Mouse (Mus musculus) intestine, embryonic 15.5 days (tissue): ENCODE measurements at regions not wholly inside any gene's neighbourhood (a gene's known extent, or its start where the extent isn't known, plus 50 kb on each side); places are given as distances from the start of the nearest gene placed in this dataset.
"Not testable (repeated sequence)": the region's sequence is repeated elsewhere in the genome, so short reads cannot be mapped to it uniquely, and the experiment has no call there.

Source experiments
- ATAC-seq: fragments of 200-750 bp; cut with Nextera tagmentation; 2 replicates; pipeline ENCODE4 v1.8.0; 2017; ENCODE audit warnings: moderate TSS enrichment, moderate library complexity
- H3K27ac ChIP-seq: fragments of 300-500 bp; sonication (generic); 2 replicates; pipeline ENCODE4 v1.5.1; 2015; ENCODE audit warnings: mild to moderate bottlenecking, inconsistent platforms
- H3K27me3 ChIP-seq: fragments of 300-500 bp; sonication (generic); replicated peaks from 2 replicates; pipeline ENCODE4 v1.6.1; 2015; ENCODE audit warnings: inconsistent platforms
- H3K36me3 ChIP-seq: fragments of 300-500 bp; sonication (generic); 2 replicates; pipeline ENCODE4 v1.6.1; 2015; ENCODE audit warnings: inconsistent platforms
- H3K4me1 ChIP-seq: fragments of 300-500 bp; sonication (generic); replicated peaks from 2 replicates; pipeline ENCODE4 v1.6.1; 2015; ENCODE audit warnings: inconsistent platforms
- H3K4me2 ChIP-seq: fragments of 300-500 bp; sonication (generic); replicated peaks from 2 replicates; pipeline ENCODE4 v1.6.1; 2015; ENCODE audit warnings: mild to moderate bottlenecking, inconsistent platforms
- H3K4me3 ChIP-seq: fragments of 300-500 bp; sonication (generic); replicated peaks from 2 replicates; pipeline ENCODE4 v1.5.1; 2015; ENCODE audit warnings: inconsistent platforms
- H3K9ac ChIP-seq: fragments of 300-500 bp; sonication (generic); 2 replicates; pipeline ENCODE4 v1.6.1; 2015; ENCODE audit warnings: inconsistent platforms
- H3K9me3 ChIP-seq: fragments of 300-500 bp; sonication (generic); 2 replicates; pipeline ENCODE4 v1.6.1; 2016; ENCODE audit warnings: inconsistent platforms
- WGBS: fragments of 180-500 bp; shearing (Covaris S2); methylation state at CpG from one replicate; pipeline ENCODE4 v1.1.7; 2015; 5-methylcytosine and 5-hydroxymethylcytosine counted together

- not testable (repeated sequence) for H3K27me3 ChIP-seq, H3K9me3 ChIP-seq, H3K4me3 ChIP-seq, H3K4me2 ChIP-seq, H3K4me1 ChIP-seq, H3K36me3 ChIP-seq, H3K9ac ChIP-seq
- WGBS = 33% methylated on average over 4 of the region's 4 CpGs
- peak; percentile 69 for ATAC-seq
- H3K27ac ChIP-seq = peak overlapping the region; percentile 66
Measured at GRCm38 (mm10) chr12:54516039-54516438, 140.3 kb downstream of the Sptssa start.

- 25% methylated on average over 6 of the region's 6 CpGs for WGBS
- no peak overlapping the region for H3K4me2 ChIP-seq
- 0 out of 2 replicates have a peak, but pooled peaks cover 6% of the 10 kb centered on the region for H3K4me1 ChIP-seq
- no peaks in the 10 kb centered on the region for H3K36me3 ChIP-seq
- H3K9ac ChIP-seq = no peak overlapping the region
- no peaks in the 10 kb centered on the region for H3K27me3 ChIP-seq
- H3K27ac ChIP-seq = peak overlapping the region; percentile 61; the same call in 1 of the 2 replicates
- H3K9me3 ChIP-seq = no peaks in the 10 kb centered on the region
- ATAC-seq = no peak
- no peak overlapping the region for H3K4me3 ChIP-seq
Measured at GRCm38 (mm10) chr12:54509903-54510302, 146.5 kb downstream of the Sptssa start.

- H3K4me3 ChIP-seq = no peak overlapping the region
- no peaks in the 10 kb centered on the region for H3K4me1 ChIP-seq
- whole genome bisulfite sequencing = 84% methylated on average over 7 of the region's 7 CpGs
- no peaks in the 10 kb centered on the region for H3K36me3 ChIP-seq
- no peak overlapping the region for H3K4me2 ChIP-seq
- H3K9ac ChIP-seq = no peak overlapping the region
- no peak for ATAC-seq
- H3K27me3 ChIP-seq = no peaks in the 10 kb centered on the region
- no peaks in the 10 kb centered on the region for H3K9me3 ChIP-seq
- H3K27ac ChIP-seq = no peak overlapping the region
Measured at GRCm38 (mm10) chr12:54502775-54503174, 153.6 kb downstream of the Sptssa start.

GRCm38 (mm10) chr12:54499963-54500362 lies 156.4 kb downstream of the Sptssa start:
- Histone ChIP-seq H3K27ac (no peak overlapping the region), H3K27me3 (no peaks in the 10 kb centered on the region), H3K9ac (no peak overlapping the region), H3K36me3 (no peaks in the 10 kb centered on the region), H3K9me3 (no peaks in the 10 kb centered on the region), H3K4me3 (no peak overlapping the region), H3K4me1 (no peaks in the 10 kb centered on the region), H3K4me2 (no peak overlapping the region)
- WGBS = 58% methylated on average over 3 of the region's 3 CpGs
- ATAC-seq = no peak

- peaks cover 16% of the 10 kb centered on the region for H3K4me1 ChIP-seq
- no peak for ATAC-seq
- no peaks in the 10 kb centered on the region for H3K36me3 ChIP-seq
- 38% methylated on average over 4 of the region's 4 CpGs for WGBS
- no peak overlapping the region for H3K9ac ChIP-seq
- no peaks in the 10 kb centered on the region for H3K9me3 ChIP-seq
- H3K27ac ChIP-seq = peak overlapping the region; percentile 57
- H3K4me3 ChIP-seq = no peak overlapping the region
- H3K4me2 ChIP-seq = no peak overlapping the region
- no peaks in the 10 kb centered on the region for H3K27me3 ChIP-seq
Measured at GRCm38 (mm10) chr12:54495701-54496374, 160.5 kb downstream of the Sptssa start.

- Histone ChIP-seq H3K4me3 (no peak overlapping the region), H3K4me2 (no peak overlapping the region), H3K36me3 (no peaks in the 10 kb centered on the region), H3K9ac (no peak overlapping the region), H3K27me3 (no peaks in the 10 kb centered on the region), H3K27ac (peak overlapping the region; percentile 57), H3K4me1 (peaks cover 19% of the 10 kb centered on the region), H3K9me3 (no peaks in the 10 kb centered on the region)
- WGBS = 46% methylated on average over 7 of the region's 7 CpGs
- ATAC-seq = peak; percentile 62; the same call in 1 of the 2 replicates
Measured at GRCm38 (mm10) chr12:54494756-54495375, 161.5 kb downstream of the Sptssa start.

- no peaks in the 10 kb centered on the region for H3K27me3 ChIP-seq
- WGBS = 40% methylated on average over 10 of the region's 10 CpGs
- H3K4me2 ChIP-seq = no peak overlapping the region
- H3K9ac ChIP-seq = no peak overlapping the region
- H3K9me3 ChIP-seq = no peaks in the 10 kb centered on the region
- H3K4me3 ChIP-seq = no peak overlapping the region
- ATAC-seq = no peak
- H3K36me3 ChIP-seq = no peaks in the 10 kb centered on the region
- H3K4me1 ChIP-seq = peaks cover 20% of the 10 kb centered on the region
- 0 out of 2 replicates have a peak overlapping the region, but pooled peaks have one; percentile 22 for H3K27ac ChIP-seq
Measured at GRCm38 (mm10) chr12:54492737-54493136, 163.6 kb downstream of the Sptssa start.

- H3K4me2 ChIP-seq = no peak overlapping the region
- H3K9ac ChIP-seq = no peak overlapping the region
- no peak overlapping the region for H3K4me3 ChIP-seq
- H3K27me3 ChIP-seq = no peaks in the 10 kb centered on the region
- ATAC-seq = no peak
- H3K36me3 ChIP-seq = no peaks in the 10 kb centered on the region
- H3K27ac ChIP-seq = no peak overlapping the region
- 63% methylated on average over 2 of the region's 2 CpGs for WGBS
- H3K4me1 ChIP-seq = peaks cover 20% of the 10 kb centered on the region
- H3K9me3 ChIP-seq = no peaks in the 10 kb centered on the region
Measured at GRCm38 (mm10) chr12:54490460-54490859, 165.9 kb downstream of the Sptssa start.

- ATAC-seq = peak; percentile 81
- Histone ChIP-seq H3K9me3 (no peaks in the 10 kb centered on the region), H3K27me3 (no peaks in the 10 kb centered on the region), H3K9ac (no peak overlapping the region), H3K4me2 (peak overlapping the region; percentile 28), H3K4me1 (peaks cover 20% of the 10 kb centered on the region), H3K36me3 (no peaks in the 10 kb centered on the region), H3K27ac (no peak overlapping the region), H3K4me3 (no peak overlapping the region)
- WGBS = 4% methylated on average over 8 of the region's 8 CpGs
Measured at GRCm38 (mm10) chr12:54489675-54490074, 166.7 kb downstream of the Sptssa start.

GRCm38 (mm10) chr12:54487689-54488088 lies 168.7 kb downstream of the Sptssa start:
- Histone ChIP-seq H3K4me1 (peaks cover 15% of the 10 kb centered on the region), H3K9ac (no peak overlapping the region), H3K36me3 (no peaks in the 10 kb centered on the region), H3K4me2 (no peak overlapping the region), H3K9me3 (no peaks in the 10 kb centered on the region), H3K4me3 (no peak overlapping the region), H3K27me3 (no peaks in the 10 kb centered on the region), H3K27ac (no peak overlapping the region)
- 85% methylated on average over 4 of the region's 4 CpGs for WGBS
- ATAC-seq = no peak

GRCm38 (mm10) chr12:54482020-54482419 lies 174.4 kb downstream of the Sptssa start:
- Histone ChIP-seq H3K9ac (no peak overlapping the region), H3K9me3 (no peaks in the 10 kb centered on the region), H3K4me1 (no peaks in the 10 kb centered on the region; the same call in 1 of the 2 replicates), H3K4me2 (no peak overlapping the region), H3K4me3 (no peak overlapping the region), H3K27ac (no peak overlapping the region), H3K36me3 (no peaks in the 10 kb centered on the region), H3K27me3 (no peaks in the 10 kb centered on the region)
- WGBS = 45% methylated on average over 4 of the region's 4 CpGs
- no peak for ATAC-seq

GRCm38 (mm10) chr12:54479841-54480240 lies 176.5 kb downstream of the Sptssa start:
- no peak overlapping the region for H3K27ac ChIP-seq
- H3K27me3 ChIP-seq = no peaks in the 10 kb centered on the region
- peak; percentile 36; the same call in 1 of the 2 replicates for ATAC-seq
- H3K9ac ChIP-seq = no peak overlapping the region
- H3K4me1 ChIP-seq = no peaks in the 10 kb centered on the region; the same call in 1 of the 2 replicates
- no peak overlapping the region for H3K4me2 ChIP-seq
- WGBS = 20% methylated on average over 1 of the region's 1 CpGs
- no peak overlapping the region for H3K4me3 ChIP-seq
- no peaks in the 10 kb centered on the region for H3K9me3 ChIP-seq
- H3K36me3 ChIP-seq = no peaks in the 10 kb centered on the region

- H3K4me1 ChIP-seq = no peaks in the 10 kb centered on the region
- H3K27ac ChIP-seq = no peak overlapping the region
- no peak overlapping the region for H3K4me3 ChIP-seq
- H3K4me2 ChIP-seq = no peak overlapping the region
- 70% methylated on average over 5 of the region's 5 CpGs for WGBS
- ATAC-seq = no peak
- H3K9ac ChIP-seq = no peak overlapping the region
- H3K36me3 ChIP-seq = no peaks in the 10 kb centered on the region
- H3K27me3 ChIP-seq = no peaks in the 10 kb centered on the region
- no peaks in the 10 kb centered on the region for H3K9me3 ChIP-seq
Measured at GRCm38 (mm10) chr12:54472881-54473280, 183.5 kb downstream of the Sptssa start.
